Mouse (Mus musculus): ENCODE data around the gene Cmah. TPM values are rescaled to one million over a fixed set of nuclear protein-coding genes. Genes with fewer than 3 reads are reported as not detected.

Gene Cmah
- polyA plus RNA-seq, 1 experiment from 2014 or later: 32.8 TPM

GRCm38 (mm10) chr13:24416409-24416808 is 89.2 kb downstream of the Cmah start:
- peak; percentile 73 for DNase-seq (ENCODE audit: low spot score)

GRCm38 (mm10) chr13:24418024-24418423 is 90.8 kb downstream of the Cmah start:
- no peak for DNase-seq (ENCODE audit: low spot score)

- no peak for DNase-seq (ENCODE audit: low spot score)
Measured at GRCm38 (mm10) chr13:24418814-24419213, 91.6 kb downstream of the Cmah start.

GRCm38 (mm10) chr13:24419560-24420250 is 92.5 kb downstream of the Cmah start:
- peak; percentile 41 for DNase-seq (ENCODE audit: low spot score)

- no peak for DNase-seq (ENCODE audit: low spot score)
Measured at GRCm38 (mm10) chr13:24421987-24422386, 94.8 kb downstream of the Cmah start.

- no peak for DNase-seq (ENCODE audit: low spot score)
Measured at GRCm38 (mm10) chr13:24430215-24430614, 103.0 kb downstream of the Cmah start.

- DNase-seq (ENCODE audit: low spot score): no peak
Measured at GRCm38 (mm10) chr13:24431593-24431992, 104.4 kb downstream of the Cmah start.

GRCm38 (mm10) chr13:24442272-24442671 is 115.1 kb downstream of the Cmah start:
- peak; percentile 35 for DNase-seq (ENCODE audit: low spot score)

- no peak for DNase-seq (ENCODE audit: low spot score)
Measured at GRCm38 (mm10) chr13:24443763-24444347, 116.7 kb downstream of the Cmah start.

GRCm38 (mm10) chr13:24444709-24445108 is 117.5 kb downstream of the Cmah start:
- no peak for DNase-seq (ENCODE audit: low spot score)

GRCm38 (mm10) chr13:24445166-24445565 is 118.0 kb downstream of the Cmah start:
- DNase-seq (ENCODE audit: low spot score): no peak

- DNase-seq (ENCODE audit: low spot score): no peak
Measured at GRCm38 (mm10) chr13:24446081-24446480, 118.9 kb downstream of the Cmah start.

- no peak for DNase-seq (ENCODE audit: low spot score)
Measured at GRCm38 (mm10) chr13:24447043-24447442, 119.8 kb downstream of the Cmah start.

GRCm38 (mm10) chr13:24448578-24448977 is 121.4 kb downstream of the Cmah start:
- DNase-seq (ENCODE audit: low spot score): no peak

GRCm38 (mm10) chr13:24451455-24451854 is 124.3 kb downstream of the Cmah start:
- no peak for DNase-seq (ENCODE audit: low spot score)

- DNase-seq (ENCODE audit: low spot score): no peak
Measured at GRCm38 (mm10) chr13:24453737-24454136, 126.5 kb downstream of the Cmah start.

- no peak for DNase-seq (ENCODE audit: low spot score)
Measured at GRCm38 (mm10) chr13:24456385-24456784, 129.2 kb downstream of the Cmah start.

- DNase-seq (ENCODE audit: low spot score): no peak
Measured at GRCm38 (mm10) chr13:24460517-24460916, 133.3 kb downstream of the Cmah start.

GRCm38 (mm10) chr13:24463767-24464166 is 136.6 kb downstream of the Cmah start:
- DNase-seq (ENCODE audit: low spot score): no peak

GRCm38 (mm10) chr13:24466027-24466426 is 138.8 kb downstream of the Cmah start:
- no peak for DNase-seq (ENCODE audit: low spot score)

GRCm38 (mm10) chr13:24467806-24468205 is 140.6 kb downstream of the Cmah start:
- DNase-seq (ENCODE audit: low spot score): no peak

- no peak for DNase-seq (ENCODE audit: low spot score)
Measured at GRCm38 (mm10) chr13:24477564-24477963, 150.4 kb downstream of the Cmah start.

- no peak for DNase-seq (ENCODE audit: low spot score)
Measured at GRCm38 (mm10) chr13:24479516-24479915, 152.3 kb downstream of the Cmah start.
